Mouse (Mus musculus): ENCODE data around the gene Nrde2. TPM values are rescaled to one million over a fixed set of nuclear protein-coding genes. Genes with fewer than 3 reads are reported as not detected.

The Nrde2 gene
- polyA plus RNA-seq, 1 experiment from 2014 or later, result 12.0 TPM

GRCm38 (mm10) chr12:100131167-100131566 lies 28.3 kb downstream of the Nrde2 start:
- no peaks in the 10 kb centered on the region for H3K4me1 ChIP-seq (replicated peaks; ENCODE audit: control insufficient read depth, insufficient read depth, low read length)
- no peaks in the 10 kb centered on the region for H3K27me3 ChIP-seq (ENCODE audit: control insufficient read depth, insufficient read depth, low read length)
- WGBS, result 92% methylated on average over 9 of the region's 9 CpGs
- H3K9me3 ChIP-seq (ENCODE audit: control insufficient read depth, low read length), result no peaks in the 10 kb centered on the region
- no peak overlapping the region for H3K27ac ChIP-seq
- DNase-seq (ENCODE audit: low spot score) (no peak), ATAC-seq (ENCODE audit: low FRiP score) (no peak)
- H3K4me3 ChIP-seq (replicated peaks; ENCODE audit: low read length), result no peak overlapping the region
- H3K9ac ChIP-seq, result no peak overlapping the region
- H3K4me2 ChIP-seq (replicated peaks), result no peak overlapping the region
- peaks cover 72% of the 10 kb centered on the region for H3K36me3 ChIP-seq (replicated peaks; ENCODE audit: control insufficient read depth, insufficient read depth)

GRCm38 (mm10) chr12:100128961-100129360 lies 30.5 kb downstream of the Nrde2 start:
- ATAC-seq (ENCODE audit: low FRiP score), result no peak
- H3K4me2 ChIP-seq (replicated peaks), result no peak overlapping the region
- H3K9me3 ChIP-seq (ENCODE audit: control insufficient read depth, low read length), result no peaks in the 10 kb centered on the region
- no peaks in the 10 kb centered on the region for H3K4me1 ChIP-seq (replicated peaks; ENCODE audit: control insufficient read depth, insufficient read depth, low read length)
- H3K27me3 ChIP-seq (ENCODE audit: control insufficient read depth, insufficient read depth, low read length), result no peaks in the 10 kb centered on the region
- no peak overlapping the region for H3K4me3 ChIP-seq (replicated peaks; ENCODE audit: low read length)
- no peak overlapping the region for H3K27ac ChIP-seq
- DNase-seq (ENCODE audit: low spot score), result no peak
- no peak overlapping the region for H3K9ac ChIP-seq
- 77% methylated on average over 8 of the region's 8 CpGs for WGBS
- H3K36me3 ChIP-seq (replicated peaks; ENCODE audit: control insufficient read depth, insufficient read depth), result peaks cover 87% of the 10 kb centered on the region

- Histone ChIP-seq H3K9ac (no peak overlapping the region), H3K4me3 (replicated peaks; ENCODE audit: low read length) (no peak overlapping the region), H3K36me3 (replicated peaks; ENCODE audit: control insufficient read depth, insufficient read depth) (peaks cover 87% of the 10 kb centered on the region), H3K9me3 (ENCODE audit: control insufficient read depth, low read length) (no peaks in the 10 kb centered on the region), H3K4me2 (replicated peaks) (no peak overlapping the region), H3K27me3 (ENCODE audit: control insufficient read depth, insufficient read depth, low read length) (no peaks in the 10 kb centered on the region), H3K4me1 (replicated peaks; ENCODE audit: control insufficient read depth, insufficient read depth, low read length) (no peaks in the 10 kb centered on the region), H3K27ac (no peak overlapping the region)
- ATAC-seq (ENCODE audit: low FRiP score) (no peak), DNase-seq (ENCODE audit: low spot score) (no peak)
- 91% methylated on average over 6 of the region's 6 CpGs for WGBS
These were observed 30.9 kb downstream of the Nrde2 start for GRCm38 (mm10) chr12:100128522-100128921.

GRCm38 (mm10) chr12:100127866-100128480 lies 31.5 kb downstream of the Nrde2 start:
- Histone ChIP-seq H3K36me3 (replicated peaks; ENCODE audit: control insufficient read depth, insufficient read depth) (peaks cover 87% of the 10 kb centered on the region), H3K9ac (no peak overlapping the region), H3K27me3 (ENCODE audit: control insufficient read depth, insufficient read depth, low read length) (no peaks in the 10 kb centered on the region), H3K27ac (no peak overlapping the region), H3K4me3 (replicated peaks; ENCODE audit: low read length) (no peak overlapping the region), H3K4me1 (replicated peaks; ENCODE audit: control insufficient read depth, insufficient read depth, low read length) (no peaks in the 10 kb centered on the region), H3K9me3 (ENCODE audit: control insufficient read depth, low read length) (no peaks in the 10 kb centered on the region), H3K4me2 (replicated peaks) (no peak overlapping the region)
- 83% methylated on average over 8 of the region's 8 CpGs for WGBS
- ATAC-seq (ENCODE audit: low FRiP score) (no peak), DNase-seq (ENCODE audit: low spot score) (no peak)

GRCm38 (mm10) chr12:100126968-100127865 lies 32.2 kb downstream of the Nrde2 start:
- 86% methylated on average over 15 of the region's 17 CpGs for WGBS
- Histone ChIP-seq H3K9ac (no peak overlapping the region), H3K4me2 (replicated peaks) (no peak overlapping the region), H3K36me3 (replicated peaks; ENCODE audit: control insufficient read depth, insufficient read depth) (peaks cover 88% of the 10 kb centered on the region), H3K27me3 (ENCODE audit: control insufficient read depth, insufficient read depth, low read length) (no peaks in the 10 kb centered on the region), H3K9me3 (ENCODE audit: control insufficient read depth, low read length) (no peaks in the 10 kb centered on the region), H3K27ac (no peak overlapping the region), H3K4me1 (replicated peaks; ENCODE audit: control insufficient read depth, insufficient read depth, low read length) (no peaks in the 10 kb centered on the region), H3K4me3 (replicated peaks; ENCODE audit: low read length) (no peak overlapping the region)
- ATAC-seq (ENCODE audit: low FRiP score), result no peak
- no peak for DNase-seq (ENCODE audit: low spot score)

GRCm38 (mm10) chr12:100124913-100125798 lies 34.3 kb downstream of the Nrde2 start:
- Histone ChIP-seq H3K9ac (no peak overlapping the region), H3K4me3 (replicated peaks; ENCODE audit: low read length) (no peak overlapping the region), H3K36me3 (replicated peaks; ENCODE audit: control insufficient read depth, insufficient read depth) (peaks cover 90% of the 10 kb centered on the region), H3K4me2 (replicated peaks) (no peak overlapping the region), H3K27ac (no peak overlapping the region), H3K9me3 (ENCODE audit: control insufficient read depth, low read length) (no peaks in the 10 kb centered on the region), H3K4me1 (replicated peaks; ENCODE audit: control insufficient read depth, insufficient read depth, low read length) (no peaks in the 10 kb centered on the region), H3K27me3 (ENCODE audit: control insufficient read depth, insufficient read depth, low read length) (no peaks in the 10 kb centered on the region)
- 78% methylated on average over 16 of the region's 16 CpGs for WGBS
- DNase-seq (ENCODE audit: low spot score), result no peak
- no peak for ATAC-seq (ENCODE audit: low FRiP score)

- Histone ChIP-seq H3K27ac (no peak overlapping the region), H3K9me3 (ENCODE audit: control insufficient read depth, low read length) (no peaks in the 10 kb centered on the region), H3K27me3 (ENCODE audit: control insufficient read depth, insufficient read depth, low read length) (no peaks in the 10 kb centered on the region), H3K9ac (no peak overlapping the region), H3K4me2 (replicated peaks) (no peak overlapping the region), H3K36me3 (replicated peaks; ENCODE audit: control insufficient read depth, insufficient read depth) (peaks cover 90% of the 10 kb centered on the region), H3K4me3 (replicated peaks; ENCODE audit: low read length) (no peak overlapping the region), H3K4me1 (replicated peaks; ENCODE audit: control insufficient read depth, insufficient read depth, low read length) (no peaks in the 10 kb centered on the region)
- DNase-seq (ENCODE audit: low spot score) (no peak), ATAC-seq (ENCODE audit: low FRiP score) (0 out of 2 replicates have a peak, but pooled peaks have one; percentile 39)
- WGBS, result 79% methylated on average over 9 of the region's 9 CpGs
These were observed 36.0 kb downstream of the Nrde2 start for GRCm38 (mm10) chr12:100123476-100123875.

GRCm38 (mm10) chr12:100122921-100123381 lies 36.5 kb downstream of the Nrde2 start:
- WGBS, result 89% methylated on average over 7 of the region's 7 CpGs

GRCm38 (mm10) chr12:100115982-100116381 lies 43.5 kb downstream of the Nrde2 start:
- no peak overlapping the region for H3K4me2 ChIP-seq (replicated peaks)
- peaks cover 4% of the 10 kb centered on the region for H3K4me1 ChIP-seq (replicated peaks; ENCODE audit: control insufficient read depth, insufficient read depth, low read length)
- H3K4me3 ChIP-seq (replicated peaks; ENCODE audit: low read length), result no peak overlapping the region
- no peak overlapping the region for H3K27ac ChIP-seq
- DNase-seq (ENCODE audit: low spot score) (no peak), ATAC-seq (ENCODE audit: low FRiP score) (no peak)
- H3K9ac ChIP-seq, result no peak overlapping the region
- peaks cover 90% of the 10 kb centered on the region for H3K36me3 ChIP-seq (replicated peaks; ENCODE audit: control insufficient read depth, insufficient read depth)
- no peaks in the 10 kb centered on the region for H3K9me3 ChIP-seq (ENCODE audit: control insufficient read depth, low read length)
- WGBS, result 94% methylated on average over 5 of the region's 5 CpGs
- no peaks in the 10 kb centered on the region for H3K27me3 ChIP-seq (ENCODE audit: control insufficient read depth, insufficient read depth, low read length)

More at GRCm38 (mm10) chr12:100122921-100123381, 36.5 kb downstream of the Nrde2 start:
- no peak overlapping the region for H3K4me3 ChIP-seq (replicated peaks; ENCODE audit: low read length)
- H3K4me1 ChIP-seq (replicated peaks; ENCODE audit: control insufficient read depth, insufficient read depth, low read length), result no peaks in the 10 kb centered on the region
- H3K4me2 ChIP-seq (replicated peaks), result no peak overlapping the region
- H3K27me3 ChIP-seq (ENCODE audit: control insufficient read depth, insufficient read depth, low read length), result no peaks in the 10 kb centered on the region
- H3K9ac ChIP-seq, result no peak overlapping the region
- ATAC-seq (ENCODE audit: low FRiP score), result no peak
- H3K36me3 ChIP-seq (replicated peaks; ENCODE audit: control insufficient read depth, insufficient read depth), result peaks cover 91% of the 10 kb centered on the region
- H3K9me3 ChIP-seq (ENCODE audit: control insufficient read depth, low read length), result no peaks in the 10 kb centered on the region
- no peak overlapping the region for H3K27ac ChIP-seq
- DNase-seq (ENCODE audit: low spot score), result no peak

Data from hindbrain, embryonic 14.5 days (tissue).